Mouse (Mus musculus): ENCODE results near the gene Mok. TPM values are rescaled to one million over a fixed set of nuclear protein-coding genes. Genes with fewer than 3 reads are reported as not detected.

Gene Mok
- total and polyA plus RNA-seq, 2 experiments from 2014 or later, result 7.4 to 11.8 TPM

- 97% methylated on average over 4 of the region's 4 CpGs for WGBS
- DNase-seq (ENCODE audit: low spot score), result no peak
- no peak overlapping the region for H3K27ac ChIP-seq
Observed at GRCm38 (mm10) chr12:110828908-110829307, 11.8 kb downstream of the Mok start.

GRCm38 (mm10) chr12:110822366-110822765 lies 18.4 kb downstream of the Mok start:
- Histone ChIP-seq H3K27me3 (ENCODE audit: insufficient read depth, low read length) (no peaks in the 10 kb centered on the region), H3K27ac (no peak overlapping the region), H3K4me3 (ENCODE audit: low read length) (no peak overlapping the region), H3K36me3 (ENCODE audit: insufficient read depth, low read length) (no peaks in the 10 kb centered on the region), H3K4me1 (ENCODE audit: insufficient read depth, low read length) (no peaks in the 10 kb centered on the region), H3K9me3 (ENCODE audit: low read length) (no peaks in the 10 kb centered on the region), H3K9ac (replicated peaks; ENCODE audit: low read length) (no peak overlapping the region), H3K4me2 (ENCODE audit: low read depth, low read length) (no peak overlapping the region)
- TF ChIP-seq CTCF (IDR thresholded peaks at IDR 0.05; ENCODE audit: low read depth), result no peak
- DNase-seq (ENCODE audit: low spot score), result no peak
- WGBS, result 91% methylated on average over 7 of the region's 7 CpGs
- ATAC-seq, result no peak

More at GRCm38 (mm10) chr12:110828908-110829307, 11.8 kb downstream of the Mok start:
- H3K36me3 ChIP-seq (ENCODE audit: insufficient read depth, low read length), result no peaks in the 10 kb centered on the region
- H3K4me2 ChIP-seq (ENCODE audit: low read depth, low read length), result no peak overlapping the region
- ATAC-seq, result no peak
- no peaks in the 10 kb centered on the region for H3K27me3 ChIP-seq (ENCODE audit: insufficient read depth, low read length)
- TF ChIP-seq CTCF (IDR thresholded peaks at IDR 0.05; ENCODE audit: low read depth), result no peak
- H3K9ac ChIP-seq (replicated peaks; ENCODE audit: low read length), result no peak overlapping the region
- no peak overlapping the region for H3K4me3 ChIP-seq (ENCODE audit: low read length)
- no peaks in the 10 kb centered on the region for H3K9me3 ChIP-seq (ENCODE audit: low read length)
- H3K4me1 ChIP-seq (ENCODE audit: insufficient read depth, low read length), result no peaks in the 10 kb centered on the region

GRCm38 (mm10) chr12:110821787-110822186 lies 19.0 kb downstream of the Mok start:
- Histone ChIP-seq H3K4me1 (ENCODE audit: insufficient read depth, low read length) (no peaks in the 10 kb centered on the region), H3K27me3 (ENCODE audit: insufficient read depth, low read length) (no peaks in the 10 kb centered on the region), H3K9me3 (ENCODE audit: low read length) (no peaks in the 10 kb centered on the region), H3K4me3 (ENCODE audit: low read length) (no peak overlapping the region), H3K9ac (replicated peaks; ENCODE audit: low read length) (no peak overlapping the region), H3K27ac (no peak overlapping the region), H3K36me3 (ENCODE audit: insufficient read depth, low read length) (no peaks in the 10 kb centered on the region), H3K4me2 (ENCODE audit: low read depth, low read length) (no peak overlapping the region)
- no peak; the same call in 1 of the 2 replicates for TF ChIP-seq CTCF (IDR thresholded peaks at IDR 0.05; ENCODE audit: low read depth)
- ATAC-seq (no peak), DNase-seq (ENCODE audit: low spot score) (no peak)
- 89% methylated on average over 2 of the region's 2 CpGs for WGBS

- H3K4me1 ChIP-seq (ENCODE audit: insufficient read depth, low read length), result no peaks in the 10 kb centered on the region
- ATAC-seq, result no peak
- 87% methylated on average over 8 of the region's 8 CpGs for WGBS
- H3K27ac ChIP-seq, result no peak overlapping the region
- H3K4me2 ChIP-seq (ENCODE audit: low read depth, low read length), result no peak overlapping the region
- no peak for DNase-seq (ENCODE audit: low spot score)
- no peak overlapping the region for H3K4me3 ChIP-seq (ENCODE audit: low read length)
- H3K27me3 ChIP-seq (ENCODE audit: insufficient read depth, low read length), result no peaks in the 10 kb centered on the region
- TF ChIP-seq CTCF (IDR thresholded peaks at IDR 0.05; ENCODE audit: low read depth), result no peak
- no peaks in the 10 kb centered on the region for H3K36me3 ChIP-seq (ENCODE audit: insufficient read depth, low read length)
- no peaks in the 10 kb centered on the region for H3K9me3 ChIP-seq (ENCODE audit: low read length)
- H3K9ac ChIP-seq (replicated peaks; ENCODE audit: low read length), result no peak overlapping the region
Observed at GRCm38 (mm10) chr12:110819367-110819766, 21.4 kb downstream of the Mok start.

- no peak for TF ChIP-seq CTCF (IDR thresholded peaks at IDR 0.05; ENCODE audit: low read depth)
- WGBS, result 93% methylated on average over 2 of the region's 2 CpGs
- H3K4me2 ChIP-seq (ENCODE audit: low read depth, low read length), result no peak overlapping the region
- no peak overlapping the region for H3K9ac ChIP-seq (replicated peaks; ENCODE audit: low read length)
- H3K4me3 ChIP-seq (ENCODE audit: low read length), result no peak overlapping the region
- H3K27me3 ChIP-seq (ENCODE audit: insufficient read depth, low read length), result no peaks in the 10 kb centered on the region
- no peak for ATAC-seq
- no peak for DNase-seq (ENCODE audit: low spot score)
- H3K36me3 ChIP-seq (ENCODE audit: insufficient read depth, low read length), result no peaks in the 10 kb centered on the region
- no peaks in the 10 kb centered on the region for H3K4me1 ChIP-seq (ENCODE audit: insufficient read depth, low read length)
- no peak overlapping the region for H3K27ac ChIP-seq
- no peaks in the 10 kb centered on the region for H3K9me3 ChIP-seq (ENCODE audit: low read length)
Observed at GRCm38 (mm10) chr12:110816833-110817232, 23.9 kb downstream of the Mok start.

- no peaks in the 10 kb centered on the region for H3K27me3 ChIP-seq (ENCODE audit: insufficient read depth, low read length)
- H3K4me1 ChIP-seq (ENCODE audit: insufficient read depth, low read length), result no peaks in the 10 kb centered on the region
- H3K9me3 ChIP-seq (ENCODE audit: low read length), result no peaks in the 10 kb centered on the region
- no peak overlapping the region for H3K27ac ChIP-seq
- H3K9ac ChIP-seq (replicated peaks; ENCODE audit: low read length), result no peak overlapping the region
- no peak overlapping the region for H3K4me2 ChIP-seq (ENCODE audit: low read depth, low read length)
- H3K36me3 ChIP-seq (ENCODE audit: insufficient read depth, low read length), result no peaks in the 10 kb centered on the region
- H3K4me3 ChIP-seq (ENCODE audit: low read length), result no peak overlapping the region
- DNase-seq (ENCODE audit: low spot score) (no peak), ATAC-seq (no peak)
- no peak for TF ChIP-seq CTCF (IDR thresholded peaks at IDR 0.05; ENCODE audit: low read depth)
- 81% methylated on average over 17 of the region's 17 CpGs for WGBS
Observed at GRCm38 (mm10) chr12:110814924-110815323, 25.8 kb downstream of the Mok start.

- 94% methylated on average over 6 of the region's 6 CpGs for WGBS
- DNase-seq (ENCODE audit: low spot score) (no peak), ATAC-seq (no peak)
- Histone ChIP-seq H3K4me1 (ENCODE audit: insufficient read depth, low read length) (no peaks in the 10 kb centered on the region), H3K9ac (replicated peaks; ENCODE audit: low read length) (no peak overlapping the region), H3K36me3 (ENCODE audit: insufficient read depth, low read length) (no peaks in the 10 kb centered on the region), H3K4me3 (ENCODE audit: low read length) (no peak overlapping the region), H3K9me3 (ENCODE audit: low read length) (no peaks in the 10 kb centered on the region), H3K27ac (no peak overlapping the region), H3K27me3 (ENCODE audit: insufficient read depth, low read length) (no peaks in the 10 kb centered on the region), H3K4me2 (ENCODE audit: low read depth, low read length) (no peak overlapping the region)
- TF ChIP-seq CTCF (IDR thresholded peaks at IDR 0.05; ENCODE audit: low read depth), result no peak
Observed at GRCm38 (mm10) chr12:110813624-110814023, 27.1 kb downstream of the Mok start.
